Mouse (Mus musculus): Measurements from ENCODE around the gene Pak4. TPM values are rescaled to one million over a fixed set of nuclear protein-coding genes. Genes with fewer than 3 reads are reported as not detected.
A peak's percentile ranks its signal among the peaks of the same experiment; 100 is the strongest.
"Not testable (repeated sequence)": the region's sequence is repeated elsewhere in the genome, so short reads cannot be mapped to it uniquely, and the experiment has no call there.

Pak4 gene
- total RNA-seq, 2 experiments from 2014 or later = 13.7 to 16.2 TPM

GRCm38 (mm10) chr7:28546649-28547048, 51.3 kb downstream of the Pak4 start:
- Histone ChIP-seq H3K27ac (no peak overlapping the region), H3K4me3 (peak overlapping the region; percentile 20; the same call in 1 of the 2 replicates)
- no peak for DNase-seq (ENCODE audit: low spot score in 2 of 2)
- no peak for TF ChIP-seq CTCF (conservative IDR thresholded peaks at IDR 0.05)

DNA sequence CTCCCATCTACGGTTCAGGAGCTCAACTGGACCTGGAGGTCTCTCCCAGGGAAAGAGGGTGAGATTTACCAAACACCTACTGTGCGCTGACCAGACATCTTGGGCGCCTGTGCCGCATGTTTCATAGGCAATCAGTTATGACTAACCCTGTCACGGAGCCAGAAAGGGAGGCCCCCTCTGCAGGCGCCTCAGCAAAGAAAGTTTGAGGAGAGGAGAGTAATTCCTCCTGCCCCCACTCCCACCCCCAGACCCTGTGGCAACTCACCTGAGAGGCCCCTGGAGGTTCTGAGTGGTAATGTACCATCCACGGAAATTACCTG, 52.1 kb downstream of the Pak4 start:
- no peak for TF ChIP-seq CTCF (conservative IDR thresholded peaks at IDR 0.05)
- H3K27ac ChIP-seq = no peak overlapping the region
- no peak overlapping the region for H3K4me3 ChIP-seq
- no peak for DNase-seq (ENCODE audit: low spot score in 2 of 2)

DNA sequence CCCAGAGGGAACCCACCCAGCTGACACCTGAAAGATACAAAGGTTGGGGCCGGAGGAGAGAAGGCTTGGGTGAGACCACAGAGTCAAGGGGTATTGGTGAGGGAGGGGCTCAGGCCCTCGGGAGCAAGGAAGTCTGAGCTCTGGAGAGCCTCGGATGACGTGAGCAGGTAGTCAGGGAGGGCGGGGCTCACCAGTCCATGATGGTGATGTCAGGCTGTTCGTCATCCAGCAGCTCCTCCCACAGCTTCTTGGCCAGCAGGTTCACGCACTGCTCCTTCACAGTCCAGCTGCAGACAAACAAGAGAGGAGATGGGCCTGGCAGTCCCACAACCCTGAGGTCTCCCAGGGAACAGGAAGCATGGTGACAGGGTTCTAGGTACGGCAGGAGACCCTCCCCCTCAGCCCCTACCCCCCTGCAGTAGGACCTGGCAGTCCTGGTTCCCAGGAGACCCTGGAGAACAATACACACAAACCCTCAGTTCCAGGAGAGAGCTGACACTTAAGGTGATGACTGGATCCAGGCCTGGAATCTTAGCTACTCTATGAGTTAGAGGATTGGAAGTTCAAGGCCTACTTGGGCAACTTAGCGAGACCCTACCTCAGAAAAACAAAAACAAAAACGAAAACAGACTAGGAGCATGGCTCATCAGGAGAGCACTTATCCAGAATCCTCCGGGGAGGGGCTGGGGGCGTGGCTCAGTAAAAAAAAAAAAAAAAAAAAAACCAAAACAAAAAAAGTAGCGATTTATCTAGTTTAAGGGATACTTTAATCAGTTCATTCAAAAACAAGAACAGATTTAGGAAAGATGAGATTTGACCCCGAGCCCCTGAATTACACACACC, 52.7 kb downstream of the Pak4 start:
- Histone ChIP-seq H3K27ac (no peak overlapping the region), H3K4me3 (no peak overlapping the region)
- no peak for TF ChIP-seq CTCF (conservative IDR thresholded peaks at IDR 0.05)
- no peak for DNase-seq (ENCODE audit: low spot score in 2 of 2)

- no peak for DNase-seq (ENCODE audit: low spot score in 2 of 2)
- TF ChIP-seq CTCF (conservative IDR thresholded peaks at IDR 0.05) = no peak
- H3K27ac ChIP-seq = no peak overlapping the region
- no peak overlapping the region for H3K4me3 ChIP-seq
These were observed 53.9 kb downstream of the Pak4 start for GRCm38 (mm10) chr7:28544051-28544601.

DNA sequence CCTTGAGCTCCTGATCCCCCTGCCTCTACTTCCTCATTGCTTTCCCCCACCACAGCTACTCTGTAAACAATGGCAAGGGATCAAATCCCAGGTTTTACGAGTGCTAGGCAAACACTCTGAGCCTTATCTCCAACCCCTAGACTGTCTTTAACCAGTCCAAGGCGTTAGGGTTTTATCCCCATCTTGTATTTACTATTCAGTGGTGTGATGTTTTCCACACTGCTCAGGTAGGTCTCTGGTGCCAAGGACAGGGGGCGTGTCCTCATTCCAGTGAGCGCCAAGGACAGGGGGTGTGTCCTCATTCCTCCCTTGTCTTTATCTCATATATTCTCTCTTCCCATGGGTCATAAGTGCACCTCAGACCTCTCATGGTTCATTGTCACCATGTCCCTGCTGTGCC, 57.5 kb downstream of the Pak4 start, which contains the start of gene Sycn:
TSS of gene Sycn (plus strand) at position 360 of the 400 bp plus-strand sequence.
- no peak for TF ChIP-seq CTCF (conservative IDR thresholded peaks at IDR 0.05)
- H3K4me3 ChIP-seq = no peak within 1 kb of the TSS
- no peak within 1 kb of the TSS for H3K27ac ChIP-seq
- no peak for DNase-seq (ENCODE audit: low spot score in 2 of 2)

DNA sequence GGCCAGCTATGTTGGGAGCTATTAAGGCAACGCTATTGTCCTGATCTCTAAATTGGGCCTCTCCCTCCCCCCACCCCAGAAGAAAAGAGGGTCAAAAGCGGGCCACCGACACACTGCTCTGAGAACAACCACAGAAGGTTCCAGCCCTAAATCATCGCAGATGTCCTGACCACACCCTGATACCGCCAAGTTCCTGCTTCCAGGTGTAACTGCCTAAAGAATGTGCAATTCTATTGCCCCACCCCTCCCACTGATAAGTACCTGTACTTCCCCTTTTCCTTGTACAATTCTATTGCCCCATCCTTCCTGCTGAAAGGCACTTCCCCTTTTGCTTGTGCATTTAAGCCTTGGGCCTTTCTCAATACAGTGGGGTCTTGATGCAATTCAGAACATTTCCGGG, 59.1 kb downstream of the Pak4 start:
- not testable (repeated sequence) for H3K4me3 ChIP-seq; H3K27ac ChIP-seq; DNase-seq (ENCODE audit: low spot score in 2 of 2)

DNA sequence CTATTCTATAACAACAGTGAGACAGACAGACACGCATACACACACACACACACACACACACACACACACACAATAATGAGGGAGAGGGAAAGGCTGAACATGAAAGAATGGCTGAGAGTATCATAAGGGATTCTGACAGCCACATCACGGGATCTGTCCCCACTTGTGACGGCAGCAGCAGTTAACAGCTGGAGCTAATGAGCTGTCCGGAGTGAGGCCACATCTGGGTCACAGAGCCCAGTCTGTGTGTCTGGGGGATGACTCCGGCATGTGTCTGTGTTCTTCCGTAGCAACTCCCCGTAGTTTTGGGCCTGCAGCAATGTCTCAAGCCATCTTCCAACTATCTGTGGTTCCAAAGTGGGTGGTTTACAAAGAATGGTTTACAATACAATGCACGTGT, 66.0 kb downstream of the Pak4 start:
- no peak overlapping the region for H3K27ac ChIP-seq
- TF ChIP-seq CTCF (conservative IDR thresholded peaks at IDR 0.05) = no peak
- DNase-seq (ENCODE audit: low spot score in 2 of 2) = no peak
- no peak overlapping the region for H3K4me3 ChIP-seq

- DNase-seq (ENCODE audit: low spot score in 2 of 2) = peak; percentile 42 to 72
- peak; percentile 87 for TF ChIP-seq CTCF (conservative IDR thresholded peaks at IDR 0.05)
- no peak overlapping the region for H3K4me3 ChIP-seq
- no peak overlapping the region for H3K27ac ChIP-seq
These were observed 69.9 kb downstream of the Pak4 start for GRCm38 (mm10) chr7:28527922-28528719.

DNA sequence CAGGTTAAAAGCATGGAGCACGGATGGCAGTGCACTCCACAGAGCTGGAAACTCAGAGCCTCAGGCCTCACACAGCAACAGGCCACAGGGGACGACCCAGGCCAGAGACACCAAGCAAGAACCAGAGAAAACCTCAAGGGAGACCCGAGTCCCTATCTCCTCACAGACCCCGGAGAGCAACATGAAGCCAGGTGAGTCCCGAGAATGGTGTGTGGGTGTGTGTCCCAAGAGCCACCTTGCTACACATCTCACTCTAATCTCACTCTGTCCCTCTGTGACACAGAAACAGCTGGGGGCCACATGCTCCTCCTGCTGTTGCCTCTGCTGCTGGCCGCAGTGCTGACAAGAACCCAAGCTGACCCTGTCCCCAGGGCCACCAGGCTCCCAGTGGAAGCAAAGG, 75.4 kb downstream of the Pak4 start, which contains the start of gene Ifnl3:
TSS of gene Ifnl3 (plus strand) at position 301 of the 400 bp plus-strand sequence.
- H3K4me3 ChIP-seq; DNase-seq (ENCODE audit: low spot score in 2 of 2); H3K27ac ChIP-seq: not testable (repeated sequence)

DNA sequence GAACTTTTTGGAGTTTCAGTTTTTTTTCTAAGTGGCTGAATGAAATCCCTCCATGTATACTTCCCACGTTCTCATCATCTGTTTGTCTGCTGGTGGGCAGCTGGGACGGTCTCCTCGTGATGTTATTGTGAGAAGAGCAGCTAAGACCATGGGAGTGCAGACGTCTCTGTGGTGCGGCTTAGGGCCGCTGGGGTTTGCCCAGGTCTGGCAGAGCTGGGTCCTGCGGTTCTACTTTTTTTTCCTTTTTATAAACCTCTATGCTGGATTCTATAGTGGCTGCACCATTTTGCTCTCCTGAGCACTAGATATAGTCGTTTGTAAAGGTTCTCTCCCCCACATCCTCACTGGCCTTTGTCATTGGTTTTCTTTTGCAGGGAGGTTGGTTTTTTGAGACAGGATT, 86.5 kb downstream of the Pak4 start:
- H3K27ac ChIP-seq = no peak overlapping the region
- no peak overlapping the region for H3K4me3 ChIP-seq
- TF ChIP-seq CTCF (conservative IDR thresholded peaks at IDR 0.05) = no peak
- no peak for DNase-seq (ENCODE audit: low spot score in 2 of 2)

DNA sequence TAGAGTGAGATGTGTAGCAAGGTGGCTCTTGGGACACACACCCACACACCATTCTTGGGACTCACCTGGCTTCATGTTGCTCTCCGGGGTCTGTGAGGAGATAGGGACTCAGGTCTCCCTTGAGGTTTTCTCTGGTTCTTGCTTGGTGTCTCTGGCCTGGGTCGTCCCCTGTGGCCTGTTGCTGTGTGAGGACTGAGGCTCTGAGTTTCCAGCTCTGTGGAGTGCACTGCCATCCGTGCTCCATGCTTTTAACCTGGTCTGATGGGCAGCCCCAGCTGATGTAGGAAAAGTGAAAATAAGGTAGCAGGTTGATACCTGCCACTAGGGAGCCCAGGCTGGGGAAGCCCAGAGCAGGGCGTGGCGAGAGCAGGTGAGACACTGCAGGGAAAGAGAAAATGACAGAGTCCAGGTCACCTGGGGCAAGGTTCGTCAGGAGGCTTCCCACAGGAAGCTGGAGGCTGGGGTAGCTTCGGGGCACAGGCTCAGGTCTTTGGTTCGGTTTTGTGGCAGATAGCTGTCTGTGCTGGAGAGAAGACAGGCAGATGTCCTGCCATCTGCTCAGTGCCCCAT, 87.5 kb downstream of the Pak4 start, which contains the start of gene Ifnl2:
TSS of gene Ifnl2 (minus strand) at position 51 of the 570 bp plus-strand sequence.
- not testable (repeated sequence) for H3K4me3 ChIP-seq; H3K27ac ChIP-seq; DNase-seq (ENCODE audit: low spot score in 2 of 2)

DNA sequence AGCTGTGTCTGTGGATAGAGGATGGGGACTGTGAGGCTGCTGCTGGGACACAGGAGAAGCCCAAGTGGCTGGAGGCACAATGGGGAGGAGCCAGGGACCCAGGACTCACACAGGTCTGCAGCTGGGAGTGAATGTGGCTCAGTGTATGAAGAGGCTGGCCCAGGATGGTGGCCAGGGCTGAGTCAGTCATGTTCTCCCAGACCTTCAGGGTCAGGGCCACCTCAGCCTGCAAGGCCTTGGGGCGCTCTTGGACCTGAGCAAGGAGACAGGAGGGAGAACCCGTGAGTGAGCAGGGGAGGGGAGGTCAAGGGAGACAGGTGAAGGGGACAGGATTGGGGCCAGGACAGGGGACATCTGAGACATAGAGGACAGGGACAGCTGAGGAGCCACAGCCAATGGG, 88.9 kb downstream of the Pak4 start:
- not testable (repeated sequence) for H3K27ac ChIP-seq; H3K4me3 ChIP-seq; DNase-seq (ENCODE audit: low spot score in 2 of 2)

Small RNA genes within 50 kb of the gene (microRNA-seq; reads per million reads assigned to microRNA genes)
- 1.3 to 1.5 reads per million in 2 experiments for gene Mir7049

Other genes starting within 250 kb of the Pak4 start
- gene Rps16, start 247.5 kb downstream of the Pak4 start, total RNA-seq (2021) = 100 to 1,000 TPM; 490 to 496 TPM
- 1 to 10 TPM; 5.9 to 6.8 TPM for gene Plekhg2, start 225.6 kb downstream of the Pak4 start, total RNA-seq (2021)
- gene Zfp36, start 217.9 kb downstream of the Pak4 start, total RNA-seq (2021) = 1 to 10 TPM; 2.0 to 3.2 TPM
- 10 to 100 TPM; 17.7 to 18.7 TPM for gene Med29, start 205.5 kb downstream of the Pak4 start, total RNA-seq (2021)
- 10 to 100 TPM; 68.4 to 79.0 TPM for gene Paf1, start 205.2 kb downstream of the Pak4 start, total RNA-seq (2021)
- gene Gmfg, start 160.7 kb downstream of the Pak4 start, total RNA-seq (2021) = 1 to 10 TPM in 1 of 2 experiments, under 1 TPM in 1; 0.86 to 2.3 TPM
- gene Lrfn1, start 146.2 kb downstream of the Pak4 start, total RNA-seq (2021) = 10 to 100 TPM; 69.1 to 79.8 TPM
- gene Ifnl2, start 87.7 kb downstream of the Pak4 start, total RNA-seq (2021) = not detected
- not detected for gene Ifnl3, start 75.3 kb downstream of the Pak4 start, total RNA-seq (2021)
- not detected for gene Sycn, start 57.3 kb downstream of the Pak4 start, total RNA-seq (2021)
- under 1 TPM; 0.23 to 0.47 TPM for gene Nccrp1, start 50.9 kb downstream of the Pak4 start, total RNA-seq (2021)
- gene Samd4b, start within 50 bp of the Pak4 start, total RNA-seq (2021) = 10 to 100 TPM; 67.8 to 70.1 TPM
- 1 to 10 TPM; 1.2 to 2.2 TPM for gene Acp7, start 33.1 kb upstream of the Pak4 start, total RNA-seq (2021)
- 10 to 100 TPM; 24.4 to 27.1 TPM for gene Fbxo27, start 94.7 kb upstream of the Pak4 start, total RNA-seq (2021)
- 1 to 10 TPM in 1 of 2 experiments, under 1 TPM in 1; 0.98 to 1.4 TPM for gene Fbxo17, start 118.6 kb upstream of the Pak4 start, total RNA-seq (2021)
- 10 to 100 TPM; 57.5 to 57.9 TPM for gene Mrps12, start 143.6 kb upstream of the Pak4 start, total RNA-seq (2021)
- 10 to 100 TPM; 13.9 to 14.3 TPM for gene Sars2, start 143.8 kb upstream of the Pak4 start, total RNA-seq (2021)
- gene Ccer2, start 158.0 kb upstream of the Pak4 start, total RNA-seq (2021) = under 1 TPM; 0.34 to 0.36 TPM
- 100 to 1,000 TPM; 128 to 139 TPM for gene Sirt2, start 168.6 kb upstream of the Pak4 start, total RNA-seq (2021)
- 10 to 100 TPM; 25.6 to 27.2 TPM for gene Nfkbib, start 169.3 kb upstream of the Pak4 start, total RNA-seq (2021)
- gene Rinl, start 190.8 kb upstream of the Pak4 start, total RNA-seq (2021) = 1 to 10 TPM; 2.6 to 4.5 TPM
- 100 to 1,000 TPM; 410 to 476 TPM for gene Hnrnpl, start 210.4 kb upstream of the Pak4 start, total RNA-seq (2021)
- gene Ech1, start 227.0 kb upstream of the Pak4 start, total RNA-seq (2021) = 10 to 100 TPM; 66.4 to 68.8 TPM
- gene Lgals4, start 235.7 kb upstream of the Pak4 start, total RNA-seq (2021) = 1 to 10 TPM; 4.4 to 6.8 TPM